Mouse (Mus musculus) E14TG2a.4 (cell line): ENCODE measurements around the gene Ddah2.

Source experiments
- CTCF ChIP-seq: conservative IDR thresholded peaks from 2 replicates; pipeline ENCODE4 v1.5.1; 2014; ENCODE audit warnings: low read length
- POU5F1 ChIP-seq: IDR thresholded peaks from 2 replicates; pipeline ENCODE4 v1.6.1; 2014; ENCODE audit warnings: low read length, borderline replicate concordance

- no peak for TF ChIP-seq POU5F1
- TF ChIP-seq CTCF: no peak
These were observed 45.9 kb downstream of the Ddah2 start for GRCm38 (mm10) chr17:35104754-35105153.
